Mouse (Mus musculus) G1E (cell line): ENCODE results near the gene Rpl38.
"Not testable (repeated sequence)": the region's sequence is repeated elsewhere in the genome, so short reads cannot be mapped to it uniquely, and the experiment has no call there.

ENCODE experiments used
- CTCF ChIP-seq: IDR thresholded peaks from 2 replicates; pipeline ENCODE4 v1.5.1; 2012; ENCODE audit warnings: low read depth, low read length, inconsistent platforms, mixed read lengths
- TAL1 ChIP-seq: conservative IDR thresholded peaks from 2 replicates; pipeline ENCODE4 v1.6.1; 2012; ENCODE audit warnings: low read depth, low read length, inconsistent platforms, mixed read lengths

GRCm38 (mm10) chr11:114667932-114668285 lies 415 bp upstream of the Rpl38 start:
- TF ChIP-seq CTCF, result peak; percentile 25; the same call in 1 of the 2 replicates
- not testable (repeated sequence) for TF ChIP-seq TAL1
